In the genomic region with DNA sequence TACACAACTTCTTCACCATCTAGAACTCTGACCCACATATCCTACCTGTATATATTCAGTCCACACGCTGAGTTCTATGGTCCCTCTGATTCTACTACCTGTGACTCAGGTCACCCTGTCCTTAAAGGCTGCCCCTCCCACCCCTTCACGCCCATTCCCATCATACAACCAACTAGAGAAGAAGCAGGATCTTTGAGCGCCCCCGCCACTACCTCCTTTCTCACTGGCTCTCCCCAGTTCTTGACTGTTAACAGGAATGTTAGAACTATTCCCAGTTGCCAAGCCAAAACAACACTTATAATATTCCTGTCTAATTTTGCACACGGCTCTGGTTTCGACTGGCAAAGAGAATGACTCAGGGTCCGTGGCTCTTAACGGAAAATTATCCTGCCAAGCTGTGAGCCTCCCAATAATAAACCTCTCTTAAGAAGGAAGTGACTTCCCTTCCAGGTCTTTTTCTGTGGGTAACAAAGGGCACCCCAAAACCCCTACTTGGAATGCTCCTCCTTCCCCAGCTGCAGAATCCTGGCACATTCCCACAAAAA, we compare ENCODE assay signal across 1 mouse cellular context.
TF ChIP-seq lines count a peak whose summit lies in the region.

No protein-coding gene starts in this region.

TF ChIP-seq in CH12.LX, 34 proteins besides CTCF, POLR2A, EP300 and RAD21 (continued from another document):
- TF ChIP-seq MAZ (IDR thresholded peaks at IDR 0.05; ENCODE audit: low read depth, low read length) (0 out of 2 replicates have a peak, but pooled peaks have one; percentile 45), USF1 (IDR thresholded peaks at IDR 0.05; ENCODE audit: low read depth, low read length) (no peak), JUND (conservative IDR thresholded peaks at IDR 0.05; ENCODE audit: low read depth, low read length) (no peak), ZKSCAN1 (IDR thresholded peaks at IDR 0.05; ENCODE audit: borderline replicate concordance, low read depth, low read length) (no peak), MXI1 (IDR thresholded peaks at IDR 0.05; ENCODE audit: low read depth, low read length) (peak; percentile 3; the same call in 1 of the 2 replicates), MAX (IDR thresholded peaks at IDR 0.05; ENCODE audit: low read length) (no peak; the same call in 1 of the 2 replicates), IRF4 (IDR thresholded peaks at IDR 0.05; ENCODE audit: low read depth, low read length) (0 out of 2 replicates have a peak, but pooled peaks have one; percentile 27)
